Mouse (Mus musculus): ENCODE results near the gene Csnka2ip. TPM values are rescaled to one million over a fixed set of nuclear protein-coding genes. Genes with fewer than 3 reads are reported as not detected.

Gene Csnka2ip
- total and polyA plus RNA-seq, 2 experiments from 2014 or later, result 0.21 TPM; not detected in 1

DNA sequence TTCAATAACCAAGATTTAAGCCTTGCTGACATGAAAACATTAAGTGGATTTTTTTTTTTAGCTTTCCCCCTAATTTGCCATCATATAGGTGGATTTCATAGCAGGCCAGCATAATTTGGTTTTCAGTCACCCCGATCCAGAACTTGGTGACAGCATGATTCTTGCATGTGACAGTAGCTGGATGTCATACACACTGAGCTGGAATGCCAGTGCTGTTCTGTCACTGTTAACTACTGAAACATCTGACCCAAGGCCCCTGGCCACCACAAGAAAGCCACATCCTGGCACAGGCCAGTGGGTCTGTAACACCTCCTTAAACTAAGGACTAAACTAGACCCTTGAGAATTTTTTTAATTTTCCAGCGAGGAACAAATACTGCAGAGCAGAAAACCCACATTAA, 15.4 kb downstream of the Csnka2ip start:
- no peaks in the 10 kb centered on the region for H3K36me3 ChIP-seq (ENCODE audit: insufficient read depth, low read length)
- no peak overlapping the region for H3K4me2 ChIP-seq (ENCODE audit: low read depth, low read length)
- H3K4me3 ChIP-seq (ENCODE audit: low read length), result no peak overlapping the region
- DNase-seq (ENCODE audit: low spot score), result no peak
- 74% methylated on average over 2 of the region's 2 CpGs for WGBS
- H3K9me3 ChIP-seq (ENCODE audit: low read length), result no peaks in the 10 kb centered on the region
- ATAC-seq, result no peak
- no peaks in the 10 kb centered on the region for H3K27me3 ChIP-seq (ENCODE audit: insufficient read depth, low read length)
- no peaks in the 10 kb centered on the region for H3K4me1 ChIP-seq (ENCODE audit: insufficient read depth, low read length)
- no peak for TF ChIP-seq CTCF (IDR thresholded peaks at IDR 0.05; ENCODE audit: low read depth)
- no peak overlapping the region for H3K27ac ChIP-seq
- no peak overlapping the region for H3K9ac ChIP-seq (replicated peaks; ENCODE audit: low read length)

DNA sequence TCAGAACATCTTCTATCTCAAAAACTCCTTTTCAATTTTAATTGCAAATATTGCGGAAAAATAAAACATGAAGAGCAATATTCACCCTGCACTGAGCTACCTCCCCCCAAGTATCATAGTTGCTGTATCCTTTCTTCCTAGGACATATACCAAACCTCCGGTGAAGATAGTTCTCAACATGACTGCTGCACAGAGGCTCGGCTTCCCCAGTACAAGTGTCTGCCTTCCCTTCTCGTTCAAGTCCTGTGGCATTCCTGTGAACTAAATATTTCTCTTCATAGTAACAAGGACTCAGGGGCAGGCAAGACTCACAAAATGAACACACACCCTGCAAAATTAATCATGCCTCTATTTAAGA, 16.0 kb downstream of the Csnka2ip start:
- no peaks in the 10 kb centered on the region for H3K4me1 ChIP-seq (ENCODE audit: insufficient read depth, low read length)

DNA sequence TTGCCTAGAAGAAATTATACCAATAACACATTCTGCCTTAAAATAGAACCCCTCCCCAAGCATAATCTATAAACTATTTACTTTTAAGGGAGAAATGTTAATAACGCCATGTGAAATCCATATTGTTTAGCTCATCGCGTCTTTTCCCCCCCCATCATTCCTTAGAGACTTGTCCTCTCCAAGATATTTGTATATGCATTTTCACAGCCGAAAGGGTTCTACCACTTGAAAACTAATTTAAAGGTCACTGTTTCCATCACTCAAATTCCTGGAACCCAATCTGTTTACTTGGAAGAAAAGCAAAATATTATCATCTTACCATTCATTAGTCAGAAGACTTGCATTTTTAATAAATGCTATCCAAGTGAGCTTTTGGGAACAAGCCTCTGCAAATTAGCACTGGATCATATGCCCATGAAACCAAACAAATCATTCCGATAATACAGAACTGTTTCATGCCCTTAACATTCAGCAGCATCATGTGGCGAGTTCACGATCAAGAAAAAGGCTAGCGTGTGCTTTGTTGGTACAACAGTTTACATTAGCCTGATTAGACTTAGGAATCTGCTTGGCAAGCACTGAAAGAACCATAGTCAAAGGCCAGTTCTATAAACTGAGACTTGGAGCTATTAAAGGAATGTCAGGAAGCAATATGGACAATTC, 16.5 kb downstream of the Csnka2ip start:
- DNase-seq (ENCODE audit: low spot score) (no peak), ATAC-seq (no peak)
- Histone ChIP-seq H3K4me3 (ENCODE audit: low read length) (no peak overlapping the region), H3K9me3 (ENCODE audit: low read length) (no peaks in the 10 kb centered on the region), H3K27me3 (ENCODE audit: insufficient read depth, low read length) (no peaks in the 10 kb centered on the region), H3K4me2 (ENCODE audit: low read depth, low read length) (no peak overlapping the region), H3K4me1 (ENCODE audit: insufficient read depth, low read length) (no peaks in the 10 kb centered on the region), H3K36me3 (ENCODE audit: insufficient read depth, low read length) (no peaks in the 10 kb centered on the region), H3K27ac (no peak overlapping the region), H3K9ac (replicated peaks; ENCODE audit: low read length) (no peak overlapping the region)
- TF ChIP-seq CTCF (IDR thresholded peaks at IDR 0.05; ENCODE audit: low read depth), result no peak
- 75% methylated on average over 8 of the region's 8 CpGs for WGBS

More for the DNA sequence above, 16.0 kb downstream of the Csnka2ip start:
- Histone ChIP-seq H3K9me3 (ENCODE audit: low read length) (no peaks in the 10 kb centered on the region), H3K9ac (replicated peaks; ENCODE audit: low read length) (no peak overlapping the region), H3K4me3 (ENCODE audit: low read length) (no peak overlapping the region), H3K27ac (no peak overlapping the region), H3K36me3 (ENCODE audit: insufficient read depth, low read length) (no peaks in the 10 kb centered on the region), H3K4me2 (ENCODE audit: low read depth, low read length) (no peak overlapping the region), H3K27me3 (ENCODE audit: insufficient read depth, low read length) (no peaks in the 10 kb centered on the region)
- no peak for DNase-seq (ENCODE audit: low spot score)
- no peak for TF ChIP-seq CTCF (IDR thresholded peaks at IDR 0.05; ENCODE audit: low read depth)
- WGBS, result 64% methylated on average over 4 of the region's 4 CpGs
- ATAC-seq, result no peak

DNA sequence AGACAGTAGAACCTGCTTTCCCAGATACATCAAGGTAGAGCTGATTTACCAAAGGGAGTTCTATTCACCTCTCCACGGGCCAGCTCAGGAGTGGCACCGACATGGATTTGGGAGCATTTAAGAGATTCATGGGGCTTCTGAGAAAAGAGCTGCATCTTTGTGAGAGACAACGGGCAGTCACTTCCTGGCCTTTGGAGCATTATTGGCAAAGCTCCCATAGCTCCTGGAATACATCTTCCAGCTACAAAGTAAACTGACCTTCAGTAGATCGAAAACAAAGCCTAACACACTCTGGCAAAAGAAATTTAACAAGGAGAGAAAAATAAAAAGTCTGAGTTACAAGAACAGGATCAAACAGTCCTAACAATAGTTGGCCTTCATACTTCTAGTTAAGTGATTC, 17.6 kb downstream of the Csnka2ip start:
- Histone ChIP-seq H3K9me3 (ENCODE audit: low read length) (no peaks in the 10 kb centered on the region), H3K27ac (no peak overlapping the region), H3K4me2 (ENCODE audit: low read depth, low read length) (no peak overlapping the region), H3K27me3 (ENCODE audit: insufficient read depth, low read length) (no peaks in the 10 kb centered on the region), H3K9ac (replicated peaks; ENCODE audit: low read length) (no peak overlapping the region), H3K36me3 (ENCODE audit: insufficient read depth, low read length) (no peaks in the 10 kb centered on the region), H3K4me3 (ENCODE audit: low read length) (no peak overlapping the region), H3K4me1 (ENCODE audit: insufficient read depth, low read length) (no peaks in the 10 kb centered on the region)
- WGBS, result 68% methylated on average over 4 of the region's 4 CpGs
- no peak for TF ChIP-seq CTCF (IDR thresholded peaks at IDR 0.05; ENCODE audit: low read depth)
- DNase-seq (ENCODE audit: low spot score), result no peak
- no peak for ATAC-seq

DNA sequence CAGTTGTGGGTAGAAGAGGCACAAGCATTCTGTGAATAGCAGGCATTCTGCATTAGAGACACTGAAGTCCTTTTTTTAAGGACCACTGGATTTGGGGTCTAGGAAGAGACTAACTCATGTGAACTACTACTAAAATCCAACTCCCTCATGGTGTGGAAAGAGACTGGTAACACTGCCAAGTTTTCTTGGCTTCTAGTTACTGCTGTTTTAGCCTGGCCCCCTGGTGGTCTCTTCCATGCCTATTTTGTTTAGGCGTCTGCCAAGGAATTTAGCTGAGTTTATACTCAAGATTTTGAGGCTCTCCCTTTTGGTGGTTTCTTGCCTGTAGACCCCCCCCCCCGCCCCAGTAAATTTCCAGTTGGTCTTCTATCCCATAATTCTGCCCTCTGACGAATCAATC, 18.8 kb downstream of the Csnka2ip start:
- ATAC-seq, result no peak

DNA sequence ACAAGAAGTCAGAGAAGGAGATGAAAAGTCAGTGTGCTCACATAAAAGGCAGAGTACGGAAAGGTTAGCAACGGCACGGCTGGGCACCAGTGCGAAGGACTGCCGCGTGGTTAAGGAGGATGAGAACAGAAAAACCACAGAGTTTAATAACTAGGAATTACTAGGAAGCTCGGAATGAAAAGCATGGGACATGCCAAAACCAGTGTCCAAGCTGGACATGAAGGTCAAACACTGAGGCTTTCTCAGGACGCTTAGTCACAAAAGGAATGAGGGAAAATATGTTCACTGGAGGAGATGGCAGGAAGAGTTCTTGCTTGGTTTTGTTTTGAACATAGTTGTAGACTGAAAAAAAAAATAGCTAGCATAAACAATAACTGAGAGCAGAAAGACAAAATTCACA, 32.7 kb downstream of the Csnka2ip start:
- Histone ChIP-seq H3K36me3 (ENCODE audit: insufficient read depth, low read length) (no peaks in the 10 kb centered on the region), H3K4me1 (ENCODE audit: insufficient read depth, low read length) (no peaks in the 10 kb centered on the region), H3K4me3 (ENCODE audit: low read length) (no peak overlapping the region), H3K4me2 (ENCODE audit: low read depth, low read length) (no peak overlapping the region), H3K27ac (no peak overlapping the region), H3K27me3 (ENCODE audit: insufficient read depth, low read length) (no peaks in the 10 kb centered on the region), H3K9ac (replicated peaks; ENCODE audit: low read length) (no peak overlapping the region), H3K9me3 (ENCODE audit: low read length) (no peaks in the 10 kb centered on the region)
- DNase-seq (ENCODE audit: low spot score), result no peak
- no peak for ATAC-seq
- no peak for TF ChIP-seq CTCF (IDR thresholded peaks at IDR 0.05; ENCODE audit: low read depth)
- WGBS, result 93% methylated on average over 8 of the region's 8 CpGs

More for the DNA sequence above, 18.8 kb downstream of the Csnka2ip start:
- H3K27me3 ChIP-seq (ENCODE audit: insufficient read depth, low read length), result no peaks in the 10 kb centered on the region
- DNase-seq (ENCODE audit: low spot score), result peak; percentile 60
- no peak overlapping the region for H3K4me3 ChIP-seq (ENCODE audit: low read length)
- no peaks in the 10 kb centered on the region for H3K9me3 ChIP-seq (ENCODE audit: low read length)
- no peak overlapping the region for H3K9ac ChIP-seq (replicated peaks; ENCODE audit: low read length)
- H3K4me1 ChIP-seq (ENCODE audit: insufficient read depth, low read length), result no peaks in the 10 kb centered on the region
- peak; percentile 29; the same call in 1 of the 2 replicates for TF ChIP-seq CTCF (IDR thresholded peaks at IDR 0.05; ENCODE audit: low read depth)
- 36% methylated on average over 3 of the region's 3 CpGs for WGBS
- H3K36me3 ChIP-seq (ENCODE audit: insufficient read depth, low read length), result no peaks in the 10 kb centered on the region
- no peak overlapping the region for H3K27ac ChIP-seq
- H3K4me2 ChIP-seq (ENCODE audit: low read depth, low read length), result no peak overlapping the region

DNA sequence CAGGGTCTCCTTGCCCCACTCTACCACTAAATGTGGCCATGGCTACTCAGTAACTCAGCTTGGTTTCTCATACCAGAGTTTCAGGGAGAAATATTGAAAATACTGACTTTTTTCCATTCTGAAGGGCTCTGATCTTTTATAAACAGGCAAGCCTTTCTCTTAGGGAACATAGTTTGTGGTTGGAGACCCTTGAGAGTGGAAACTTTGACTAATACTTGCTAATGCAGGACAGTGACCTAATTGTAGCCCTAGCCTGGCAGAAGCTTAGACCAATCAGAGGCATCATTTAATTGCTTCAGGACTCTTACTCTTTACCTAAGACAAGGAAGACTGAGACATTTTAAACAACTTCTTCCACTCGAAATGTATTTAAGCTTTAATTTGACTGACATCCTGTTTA, 39.1 kb downstream of the Csnka2ip start:
- WGBS, result 81% methylated on average over 1 of the region's 1 CpGs
- Histone ChIP-seq H3K4me3 (ENCODE audit: low read length) (no peak overlapping the region), H3K27ac (no peak overlapping the region), H3K27me3 (ENCODE audit: insufficient read depth, low read length) (no peaks in the 10 kb centered on the region), H3K9me3 (ENCODE audit: low read length) (no peaks in the 10 kb centered on the region), H3K4me2 (ENCODE audit: low read depth, low read length) (no peak overlapping the region), H3K36me3 (ENCODE audit: insufficient read depth, low read length) (no peaks in the 10 kb centered on the region), H3K9ac (replicated peaks; ENCODE audit: low read length) (no peak overlapping the region), H3K4me1 (ENCODE audit: insufficient read depth, low read length) (no peaks in the 10 kb centered on the region)
- TF ChIP-seq CTCF (IDR thresholded peaks at IDR 0.05; ENCODE audit: low read depth), result no peak
- ATAC-seq (no peak), DNase-seq (ENCODE audit: low spot score) (no peak)

Data from hindbrain, postnatal 0 days (tissue).